Mouse (Mus musculus) MEL (cell line): ENCODE measurements at regions not wholly inside any gene's neighbourhood (a gene's known extent, or its start where the extent isn't known, plus 50 kb on each side); places are given as distances from the start of the nearest gene placed in this dataset.

ENCODE experiments used
- DNase-seq: peaks from one replicate; pipeline ENCODE4 v3.0.0; 2011; ENCODE audit warnings: low read depth, low spot score
- H3K27ac ChIP-seq: 2 replicates; pipeline ENCODE4 v1.5.1; 2012; ENCODE audit warnings: low read depth, mild to moderate bottlenecking, control low read depth, low read length, moderate library complexity; ENCODE audit not compliant: control insufficient read depth
- H3K27me3 ChIP-seq, 2 experiments: fragments of 150-350 bp in 1 of 2; sonication (generic) in 1 of 2; 2 replicates each; pipeline ENCODE4 v1.6.1; 2012; ENCODE audit warnings: low read length in 2 of 2, mild to moderate bottlenecking in 2 of 2, improper control_type of control experiment in 1 of 2, moderate library complexity in 1 of 2; ENCODE audit not compliant: insufficient read depth in 2 of 2, control insufficient read depth in 1 of 2
- H3K36me3 ChIP-seq, 2 experiments: 2 replicates each; pipeline ENCODE4 v1.6.1; 2012 to 2014; ENCODE audit warnings: low read length in 2 of 2, improper control_type of control experiment in 1 of 2, inconsistent platforms in 1 of 2, mild to moderate bottlenecking in 1 of 2; ENCODE audit not compliant: insufficient read depth in 2 of 2, control insufficient read depth in 1 of 2
- H3K4me1 ChIP-seq, 2 experiments: fragments of 150-350 bp in 1 of 2; sonication (generic) in 1 of 2; 2 replicates each; pipeline ENCODE4 v1.6.1; 2012; ENCODE audit warnings: low read length in 2 of 2, improper control_type of control experiment in 1 of 2, mild to moderate bottlenecking in 1 of 2; ENCODE audit not compliant: insufficient read depth in 2 of 2, control insufficient read depth in 1 of 2
- H3K4me3 ChIP-seq, 2 experiments: fragments of 150-350 bp in 1 of 2; sonication (generic) in 1 of 2; 2 replicates each; pipeline ENCODE4 v1.5.1; 2012; ENCODE audit warnings: low read depth in 2 of 2, low read length in 2 of 2, mild to moderate bottlenecking in 2 of 2, moderate library complexity in 2 of 2, control low read depth in 1 of 2, improper control_type of control experiment in 1 of 2; ENCODE audit not compliant: control insufficient read depth in 1 of 2, insufficient read depth in 1 of 2
- H3K79me2 ChIP-seq: 2 replicates; pipeline ENCODE4 v1.6.1; 2012; ENCODE audit warnings: mild to moderate bottlenecking, low read length, moderate library complexity; ENCODE audit not compliant: control insufficient read depth, poor library complexity, insufficient read depth
- H3K9ac ChIP-seq: 2 replicates; pipeline ENCODE4 v1.6.1; 2012; ENCODE audit warnings: low read depth, mild to moderate bottlenecking, control low read depth, low read length, moderate library complexity; ENCODE audit not compliant: control insufficient read depth, poor library complexity, severe bottlenecking
- H3K9me3 ChIP-seq: fragments of 150-350 bp; sonication (generic); replicated peaks from 2 replicates; pipeline ENCODE4 v1.6.1; 2012; ENCODE audit warnings: mild to moderate bottlenecking, low read length, improper control_type of control experiment, moderate library complexity; ENCODE audit not compliant: insufficient read depth
- CHD1 ChIP-seq: IDR thresholded peaks from 2 replicates; pipeline ENCODE4 v1.6.1; 2012; ENCODE audit warnings: low read depth, mild to moderate bottlenecking, inconsistent platforms, low read length, improper control_type of control experiment
- CTCF ChIP-seq, 3 experiments: IDR thresholded peaks in 2 of 3; conservative IDR thresholded peaks in 1 of 3; 2 replicates each; pipeline ENCODE4 v1.5.1; 2011 to 2012; ENCODE audit warnings: low read length in 3 of 3, low read depth in 2 of 3, mild to moderate bottlenecking in 2 of 3, improper control_type of control experiment in 1 of 3, inconsistent platforms in 1 of 3, mixed read lengths in 1 of 3, moderate library complexity in 1 of 3; ENCODE audit not compliant: control insufficient read depth in 1 of 3, insufficient read depth in 1 of 3, poor library complexity in 1 of 3, severe bottlenecking in 1 of 3
- ELF1 ChIP-seq: IDR thresholded peaks from 2 replicates; pipeline ENCODE4 v1.6.1; 2014; ENCODE audit warnings: low read depth, mild to moderate bottlenecking, inconsistent platforms, low read length, improper control_type of control experiment, moderate library complexity
- EP300 ChIP-seq, 2 experiments: IDR thresholded peaks; 2 replicates each; pipeline ENCODE4 v1.6.1; 2011; ENCODE audit warnings: improper control_type of control experiment in 2 of 2, low read length in 2 of 2, low read depth in 1 of 2, mild to moderate bottlenecking in 1 of 2
- ETS1 ChIP-seq: IDR thresholded peaks from 2 replicates; pipeline ENCODE4 v1.6.1; 2012; ENCODE audit warnings: low read depth, mild to moderate bottlenecking, inconsistent platforms, low read length, improper control_type of control experiment, moderate library complexity
- GATA1 ChIP-seq: IDR thresholded peaks from 2 replicates; pipeline ENCODE4 v1.6.1; 2011; ENCODE audit warnings: low read depth, low read length, improper control_type of control experiment
- HCFC1 ChIP-seq: IDR thresholded peaks from 2 replicates; pipeline ENCODE4 v1.6.1; 2012; ENCODE audit warnings: low read depth, mild to moderate bottlenecking, inconsistent platforms, low read length, improper control_type of control experiment, moderate library complexity
- KAT2A ChIP-seq: conservative IDR thresholded peaks from 2 replicates; pipeline ENCODE4 v1.6.1; 2012; ENCODE audit warnings: low read depth, low read length, improper control_type of control experiment, inconsistent platforms
- MAX ChIP-seq: IDR thresholded peaks from 2 replicates; pipeline ENCODE4 v1.6.1; 2011; ENCODE audit warnings: low read length, improper control_type of control experiment
- MAZ ChIP-seq: IDR thresholded peaks from 2 replicates; pipeline ENCODE4 v1.6.1; 2012; ENCODE audit warnings: low read depth, mild to moderate bottlenecking, inconsistent platforms, low read length, improper control_type of control experiment
- MYC ChIP-seq: IDR thresholded peaks from 2 replicates; pipeline ENCODE4 v1.6.1; 2011; ENCODE audit warnings: low read depth, mild to moderate bottlenecking, low read length, improper control_type of control experiment, moderate library complexity
- NELFE ChIP-seq: IDR thresholded peaks from 2 replicates; pipeline ENCODE4 v1.6.1; 2011; ENCODE audit warnings: low read depth, low read length, improper control_type of control experiment
- NRF1 ChIP-seq: IDR thresholded peaks from 2 replicates; pipeline ENCODE4 v1.6.1; 2014; ENCODE audit warnings: low read depth, mild to moderate bottlenecking, inconsistent platforms, low read length, improper control_type of control experiment, moderate library complexity; ENCODE audit not compliant: poor library complexity, insufficient read depth, severe bottlenecking
- POLR2AphosphoS5 ChIP-seq: IDR thresholded peaks from 2 replicates; pipeline ENCODE4 v1.6.1; 2012; ENCODE audit warnings: low read depth, borderline replicate concordance, mild to moderate bottlenecking, inconsistent platforms, low read length, moderate library complexity, mixed read lengths
- RAD21 ChIP-seq: IDR thresholded peaks from 2 replicates; pipeline ENCODE4 v1.6.1; 2011; ENCODE audit warnings: mild to moderate bottlenecking, low read depth, low read length, improper control_type of control experiment
- SIN3A ChIP-seq: IDR thresholded peaks from 2 replicates; pipeline ENCODE4 v1.6.1; 2012; ENCODE audit warnings: low read length, improper control_type of control experiment, inconsistent platforms
- SMC3 ChIP-seq: IDR thresholded peaks from 2 replicates; pipeline ENCODE4 v1.6.1; 2011; ENCODE audit warnings: low read depth, low read length, improper control_type of control experiment
- TCF12 ChIP-seq: IDR thresholded peaks from 2 replicates; pipeline ENCODE4 v1.6.1; 2014; ENCODE audit warnings: low read depth, mild to moderate bottlenecking, inconsistent platforms, low read length, improper control_type of control experiment, moderate library complexity
- USF1 ChIP-seq: IDR thresholded peaks from 2 replicates; pipeline ENCODE4 v1.6.1; 2014; ENCODE audit warnings: low read depth, mild to moderate bottlenecking, inconsistent platforms, low read length, improper control_type of control experiment, moderate library complexity
- ZC3H11A ChIP-seq: IDR thresholded peaks from 2 replicates; pipeline ENCODE4 v1.6.1; 2012; ENCODE audit warnings: low read depth, mild to moderate bottlenecking, inconsistent platforms, low read length, improper control_type of control experiment
- ZMIZ1 ChIP-seq: IDR thresholded peaks from 2 replicates; pipeline ENCODE4 v1.6.1; 2012; ENCODE audit warnings: low read depth, mild to moderate bottlenecking, inconsistent platforms, low read length, improper control_type of control experiment, moderate library complexity
- ZNF384 ChIP-seq: IDR thresholded peaks from 2 replicates; pipeline ENCODE4 v1.6.1; 2012; ENCODE audit warnings: low read depth, mild to moderate bottlenecking, inconsistent platforms, low read length, improper control_type of control experiment

DNA sequence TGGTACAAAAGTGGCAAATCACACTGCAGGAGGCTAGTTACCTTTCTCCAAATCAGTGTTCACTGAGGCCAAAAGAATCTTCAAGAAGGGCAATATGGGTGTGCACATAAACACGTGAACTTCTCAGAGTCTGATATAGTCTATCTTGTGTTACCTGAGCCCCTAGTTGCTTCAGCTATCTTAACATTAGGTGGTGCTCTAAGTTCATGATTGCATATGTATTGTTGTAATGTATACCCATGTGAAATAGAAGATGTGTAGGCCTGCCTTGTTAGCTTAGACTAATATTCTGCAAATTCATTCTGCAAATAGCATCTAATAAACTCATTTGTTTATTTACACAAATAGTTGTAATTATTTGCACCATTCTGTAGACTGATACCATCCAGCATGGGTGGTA, 764.6 kb downstream of the Basp1 start:
- Histone ChIP-seq H3K4me1 (no peaks in the 10 kb centered on the region), H3K36me3 (no peaks in the 10 kb centered on the region), H3K27me3 (no peaks in the 10 kb centered on the region), H3K4me3 (no peak overlapping the region), H3K79me2 (no peaks in the 10 kb centered on the region), H3K27ac (no peak overlapping the region), H3K9me3 (no peaks in the 10 kb centered on the region), H3K9ac (no peak overlapping the region)
- DNase-seq = no peak
- TF ChIP-seq EP300 (IDR thresholded peaks at IDR 0.05; ENCODE audit: low read depth in 1 of 2, low read length in 2 of 2) = no peak
- no peak for TF ChIP-seq NELFE
- TF ChIP-seq TCF12 = no peak
- TF ChIP-seq ETS1 = no peak
- TF ChIP-seq NRF1 = no peak
- TF ChIP-seq USF1 = no peak
- no peak for TF ChIP-seq MAX
- no peak for TF ChIP-seq RAD21
- no peak for TF ChIP-seq SIN3A

DNA sequence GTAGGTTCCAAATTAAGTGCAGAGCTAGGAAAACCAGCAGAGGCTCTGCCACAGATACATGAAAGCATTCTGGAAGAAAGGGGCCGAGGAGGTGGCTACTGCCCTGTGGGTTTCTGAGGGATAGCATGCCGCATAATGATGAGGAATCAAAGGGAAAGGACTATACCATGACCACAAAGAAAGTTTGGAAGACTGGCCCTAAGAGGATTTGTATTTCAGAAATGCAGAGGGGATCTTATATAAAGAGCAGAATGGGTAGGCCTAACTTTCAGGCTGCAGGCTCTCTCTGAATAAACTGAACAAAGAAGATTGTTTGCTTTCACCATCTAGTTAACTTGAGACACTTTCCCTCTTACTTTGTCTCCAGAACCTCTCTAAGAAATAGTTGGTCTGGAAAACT, 777.9 kb downstream of the Basp1 start:
- no peaks in the 10 kb centered on the region for H3K9me3 ChIP-seq
- H3K27ac ChIP-seq = no peak overlapping the region
- no peaks in the 10 kb centered on the region for H3K27me3 ChIP-seq
- H3K9ac ChIP-seq = no peak overlapping the region
- H3K36me3 ChIP-seq = no peaks in the 10 kb centered on the region
- H3K79me2 ChIP-seq = no peaks in the 10 kb centered on the region
- H3K4me3 ChIP-seq = no peak overlapping the region
- DNase-seq = no peak
- no peaks in the 10 kb centered on the region for H3K4me1 ChIP-seq
- TF ChIP-seq ELF1 (no peak), MAX (no peak), HCFC1 (no peak), SMC3 (no peak), POLR2AphosphoS5 (no peak), CHD1 (no peak)

GRCm38 (mm10) chr15:24596242-24596641, 817.3 kb downstream of the Basp1 start:
- Histone ChIP-seq H3K27ac (no peak overlapping the region), H3K79me2 (no peaks in the 10 kb centered on the region), H3K9me3 (no peaks in the 10 kb centered on the region)
- TF ChIP-seq MYC (no peak), GATA1 (no peak), RAD21 (peak; percentile 41), SMC3 (peak; percentile 50), CTCF (IDR thresholded peaks at IDR 0.05 in 2 of 3, conservative IDR thresholded peaks at IDR 0.05 in 1 of 3; ENCODE audit: control insufficient read depth in 1 of 3, insufficient read depth in 1 of 3, low read depth in 2 of 3, low read length in 3 of 3, poor library complexity in 1 of 3, severe bottlenecking in 1 of 3) (peak; percentile 6 to 59 (median 40); a peak in 4 of 6 replicates), ZNF384 (peak; percentile 70), MAZ (no peak), ZMIZ1 (no peak), ZC3H11A (peak; percentile 56), KAT2A (no peak), POLR2AphosphoS5 (no peak)
- TF ChIP-seq, all 39 proteins: peak for 5
- Histone ChIP-seq H3K36me3 (no peaks in the 10 kb centered on the region), H3K27me3 (no peaks in the 10 kb centered on the region), H3K9ac (no peak overlapping the region), H3K4me3 (no peak overlapping the region), H3K4me1 (no peaks in the 10 kb centered on the region)
- DNase-seq = peak; percentile 6
